Mouse (Mus musculus) thymus, postnatal 25 days (tissue): ENCODE measurements around the gene Gpld1.

Source experiments
- DNase-seq: peaks from one replicate; pipeline ENCODE4 v3.0.0; 2022

Gpld1 gene

DNA sequence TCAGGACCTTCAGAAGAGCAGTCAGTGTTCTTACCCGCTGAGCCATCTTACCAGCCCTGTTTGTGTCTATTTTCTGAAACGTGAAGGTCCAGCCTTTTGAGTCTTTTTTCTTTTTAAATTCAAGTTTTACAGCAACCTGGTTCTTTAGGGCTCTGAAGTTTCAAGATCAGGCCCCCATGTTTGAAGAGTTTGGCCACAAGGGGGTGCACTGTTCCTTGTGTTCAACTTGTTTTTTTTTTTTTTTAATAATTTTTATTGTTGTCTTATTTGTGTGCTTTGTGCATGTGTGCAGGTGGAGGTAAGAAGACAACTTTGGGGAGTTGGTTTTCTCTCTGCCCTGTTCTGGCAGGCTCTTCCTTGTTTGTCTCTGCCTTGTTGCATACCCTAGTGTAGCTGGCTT is 81.7 kb downstream of the Gpld1 start:
- DNase-seq = peak; percentile 29

DNA sequence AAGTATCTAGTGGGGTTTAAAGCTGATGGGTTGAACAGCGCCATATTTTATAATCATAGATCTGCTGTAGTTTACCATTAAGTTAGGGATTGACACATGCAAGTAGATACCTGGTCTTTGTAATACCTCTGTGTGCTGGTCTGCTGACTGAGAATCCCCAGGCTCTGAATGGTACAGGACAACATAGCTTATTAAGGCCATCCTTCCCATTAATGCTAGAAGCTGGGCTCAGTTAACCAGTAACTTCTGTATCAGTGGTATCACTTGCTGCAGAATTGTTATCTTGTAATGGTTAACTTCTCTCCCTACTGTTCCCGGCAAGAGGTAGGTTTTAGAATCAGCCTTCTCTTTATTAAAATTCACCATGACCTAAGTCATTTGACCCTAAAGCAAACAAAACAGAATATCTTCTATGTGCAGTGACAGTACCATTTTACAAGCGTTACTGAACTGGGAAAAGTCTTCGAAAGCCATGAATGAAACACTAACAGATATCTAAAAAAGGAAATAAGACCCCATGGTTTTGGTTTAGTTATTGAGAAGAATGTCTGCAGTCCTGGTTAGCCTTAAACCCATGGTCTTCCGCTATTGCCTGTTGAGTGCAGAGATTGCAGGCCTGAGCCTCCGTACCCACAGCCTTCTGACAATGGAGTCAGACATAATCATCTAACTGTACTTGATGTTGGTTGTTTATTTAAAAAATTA is 83.6 kb downstream of the Gpld1 start:
- DNase-seq = no peak

DNA sequence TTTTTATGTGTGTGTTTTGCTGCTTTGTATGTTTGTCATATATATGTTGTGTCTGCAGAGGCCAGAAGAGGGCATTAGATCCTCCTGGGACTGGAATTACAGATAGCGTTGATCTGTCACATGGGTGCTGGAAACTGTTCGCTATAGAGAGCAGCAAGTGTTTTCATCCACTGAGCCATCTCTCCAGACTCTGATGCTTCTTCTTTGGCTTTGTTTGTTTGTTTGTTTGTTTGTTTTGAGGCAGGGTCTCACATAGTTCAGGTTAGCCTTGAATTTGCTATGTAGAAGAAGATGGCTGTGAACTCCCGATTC is 84.1 kb downstream of the Gpld1 start:
- DNase-seq = no peak

DNA sequence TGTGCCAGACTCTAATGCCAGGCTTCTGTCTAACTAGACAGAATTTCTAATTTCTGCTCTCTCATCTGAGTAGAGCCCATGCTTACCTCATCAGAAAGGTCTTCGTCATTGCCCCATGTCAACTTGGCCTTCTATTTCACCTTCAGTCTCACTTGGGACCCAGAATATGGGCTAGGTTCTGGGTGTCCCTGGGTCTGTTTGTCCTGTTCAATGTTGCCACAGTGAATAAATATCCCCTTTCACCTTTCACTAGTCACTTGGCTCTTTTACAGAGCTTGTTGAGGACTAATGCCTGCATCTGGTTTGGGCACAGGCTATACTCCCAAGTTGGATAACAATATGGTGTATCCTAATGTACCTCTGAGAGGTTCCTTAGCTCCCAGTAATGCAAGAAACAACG is 96.5 kb downstream of the Gpld1 start:
- no peak for DNase-seq
